Mouse (Mus musculus) embryonic facial prominence, embryonic 14.5 days (tissue): ENCODE measurements at regions not wholly inside any gene's neighbourhood (a gene's known extent, or its start where the extent isn't known, plus 50 kb on each side); places are given as distances from the start of the nearest gene placed in this dataset.

Experiments used
- ATAC-seq: fragments of 200-750 bp; cut with Nextera tagmentation; 2 replicates; pipeline ENCODE4 v1.8.0; 2017; ENCODE audit warnings: low read depth, moderate number of reproducible peaks, moderate TSS enrichment
- DNase-seq: peaks from one replicate; pipeline ENCODE4 v3.0.0-alpha.2; 2015; ENCODE audit warnings: low spot score
- H3K27ac ChIP-seq: fragments of 300-500 bp; sonication (generic); replicated peaks from 2 replicates; pipeline ENCODE4 v1.5.1; 2014; ENCODE audit warnings: low read depth, mild to moderate bottlenecking, low read length, moderate library complexity
- H3K27me3 ChIP-seq: fragments of 300-500 bp; sonication (generic); replicated peaks from 2 replicates; pipeline ENCODE4 v1.6.1; 2014; ENCODE audit warnings: low read length; ENCODE audit not compliant: control insufficient read depth, insufficient read depth
- H3K36me3 ChIP-seq: fragments of 300-500 bp; sonication (generic); 2 replicates; pipeline ENCODE4 v1.6.1; 2014; ENCODE audit warnings: low read length, mixed read lengths; ENCODE audit not compliant: control insufficient read depth, insufficient read depth
- H3K4me1 ChIP-seq: fragments of 300-500 bp; sonication (generic); 2 replicates; pipeline ENCODE4 v1.6.1; 2014; ENCODE audit warnings: antibody characterized with exemption, low read length; ENCODE audit not compliant: control insufficient read depth, insufficient read depth
- H3K4me2 ChIP-seq: fragments of 300-500 bp; sonication (generic); 2 replicates; pipeline ENCODE4 v1.6.1; 2014; ENCODE audit warnings: low read depth, mild to moderate bottlenecking, low read length, moderate library complexity, mixed read lengths
- H3K4me3 ChIP-seq: fragments of 300-500 bp; sonication (generic); 2 replicates; pipeline ENCODE4 v1.5.1; 2014; ENCODE audit warnings: low read depth, mild to moderate bottlenecking, low read length
- H3K9ac ChIP-seq: fragments of 300-500 bp; sonication (generic); 2 replicates; pipeline ENCODE4 v1.6.1; 2014; ENCODE audit warnings: low read depth, mild to moderate bottlenecking, low read length, moderate library complexity, mixed read lengths
- H3K9me3 ChIP-seq: fragments of 300-500 bp; sonication (generic); 2 replicates; pipeline ENCODE4 v1.6.1; 2016; ENCODE audit warnings: low read length; ENCODE audit not compliant: control insufficient read depth
- WGBS: fragments of 180-500 bp; shearing (Covaris S2); extraction: QIAGEN DNeasy Blood & Tissue Kit; methylation state at CpG from one replicate; pipeline ENCODE4 v1.1.7; 2014; 5-methylcytosine and 5-hydroxymethylcytosine counted together

GRCm38 (mm10) chr5:78621987-78622854 lies 1214.4 kb upstream of the Igfbp7 start:
- H3K4me2 ChIP-seq, result no peak overlapping the region
- no peak overlapping the region for H3K4me3 ChIP-seq
- 60% methylated on average over 5 of the region's 5 CpGs for WGBS
- H3K36me3 ChIP-seq, result no peaks in the 10 kb centered on the region
- ATAC-seq (no peak), DNase-seq (peak; percentile 48)
- no peaks in the 10 kb centered on the region for H3K4me1 ChIP-seq
- no peaks in the 10 kb centered on the region for H3K9me3 ChIP-seq
- H3K27me3 ChIP-seq, result no peaks in the 10 kb centered on the region
- H3K27ac ChIP-seq, result no peak overlapping the region
- no peak overlapping the region for H3K9ac ChIP-seq

GRCm38 (mm10) chr5:78608317-78608716 lies 1200.5 kb upstream of the Igfbp7 start:
- no peak for DNase-seq
- 68% methylated on average over 4 of the region's 4 CpGs for WGBS
- H3K9ac ChIP-seq, result no peak overlapping the region
- H3K9me3 ChIP-seq, result 0 out of 2 replicates have a peak, but pooled peaks cover 5% of the 10 kb centered on the region
- no peaks in the 10 kb centered on the region for H3K27me3 ChIP-seq
- H3K4me3 ChIP-seq, result no peak overlapping the region
- H3K4me1 ChIP-seq, result no peaks in the 10 kb centered on the region
- no peaks in the 10 kb centered on the region for H3K36me3 ChIP-seq
- no peak overlapping the region for H3K27ac ChIP-seq
- no peak for ATAC-seq
- no peak overlapping the region for H3K4me2 ChIP-seq

- no peak overlapping the region for H3K4me2 ChIP-seq
- 0 out of 2 replicates have a peak, but pooled peaks cover 5% of the 10 kb centered on the region for H3K9me3 ChIP-seq
- H3K27ac ChIP-seq, result no peak overlapping the region
- no peak overlapping the region for H3K4me3 ChIP-seq
- H3K36me3 ChIP-seq, result no peaks in the 10 kb centered on the region
- H3K9ac ChIP-seq, result no peak overlapping the region
- DNase-seq (no peak), ATAC-seq (no peak)
- no peaks in the 10 kb centered on the region for H3K4me1 ChIP-seq
- no peaks in the 10 kb centered on the region for H3K27me3 ChIP-seq
Observed at GRCm38 (mm10) chr5:78602599-78602998, 1194.8 kb upstream of the Igfbp7 start.

GRCm38 (mm10) chr5:78584823-78585222 lies 1177.0 kb upstream of the Igfbp7 start:
- H3K27ac ChIP-seq, result no peak overlapping the region
- H3K9me3 ChIP-seq, result no peaks in the 10 kb centered on the region
- DNase-seq (peak; percentile 39), ATAC-seq (no peak; the same call in 1 of the 2 replicates)
- no peak overlapping the region for H3K9ac ChIP-seq
- H3K4me3 ChIP-seq, result no peak overlapping the region
- no peaks in the 10 kb centered on the region for H3K36me3 ChIP-seq
- no peaks in the 10 kb centered on the region for H3K4me1 ChIP-seq
- H3K4me2 ChIP-seq, result no peak overlapping the region
- H3K27me3 ChIP-seq, result no peaks in the 10 kb centered on the region
- WGBS, result 44% methylated on average over 1 of the region's 1 CpGs

- H3K27ac ChIP-seq, result no peak overlapping the region
- no peak for ATAC-seq
- no peak for DNase-seq
- H3K9me3 ChIP-seq, result no peaks in the 10 kb centered on the region
- no peaks in the 10 kb centered on the region for H3K4me1 ChIP-seq
- no peak overlapping the region for H3K9ac ChIP-seq
- H3K27me3 ChIP-seq, result no peaks in the 10 kb centered on the region
- no peak overlapping the region for H3K4me2 ChIP-seq
- WGBS, result 46% methylated on average over 1 of the region's 1 CpGs
- no peaks in the 10 kb centered on the region for H3K36me3 ChIP-seq
- H3K4me3 ChIP-seq, result no peak overlapping the region
Observed at GRCm38 (mm10) chr5:78556946-78557345, 1149.1 kb upstream of the Igfbp7 start.

GRCm38 (mm10) chr5:78535308-78535707 lies 1127.5 kb upstream of the Igfbp7 start:
- no peaks in the 10 kb centered on the region for H3K9me3 ChIP-seq
- no peak overlapping the region for H3K4me2 ChIP-seq
- no peaks in the 10 kb centered on the region for H3K4me1 ChIP-seq
- ATAC-seq (no peak), DNase-seq (no peak)
- no peak overlapping the region for H3K4me3 ChIP-seq
- H3K27ac ChIP-seq, result no peak overlapping the region
- no peaks in the 10 kb centered on the region for H3K27me3 ChIP-seq
- no peak overlapping the region for H3K9ac ChIP-seq
- no peaks in the 10 kb centered on the region for H3K36me3 ChIP-seq
